Comparison of ENCODE assay signal across 8 mouse cellular contexts in the genomic region with DNA sequence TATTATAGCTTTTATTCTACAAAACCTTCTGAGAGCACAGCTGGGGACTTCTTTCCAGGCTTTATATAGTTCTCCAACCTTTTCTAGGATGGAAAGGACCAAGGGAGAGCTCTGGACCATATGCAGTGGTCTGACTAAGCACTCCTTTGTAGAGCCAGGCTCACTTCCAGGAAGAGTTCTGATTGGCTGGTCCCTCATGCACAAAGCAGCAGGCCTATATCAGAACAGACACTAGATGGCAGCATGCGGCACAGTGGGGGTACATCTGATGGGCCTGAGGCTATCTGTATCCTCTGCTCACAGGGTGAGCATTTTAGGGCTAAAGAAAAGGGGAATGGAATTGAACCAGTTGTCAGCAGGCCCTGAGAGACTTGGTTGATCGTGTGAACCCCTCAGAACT. TPM values are rescaled to one million over a fixed set of nuclear protein-coding genes. Genes with fewer than 3 reads are reported as not detected.
A peak's percentile ranks its signal among the peaks of the same experiment; 100 is the strongest.
DNase-seq lines count a peak whose midpoint lies in the region; ATAC-seq and TF ChIP-seq lines count a peak whose summit lies in the region.

No protein-coding gene starts in this region.

- no peak for TF ChIP-seq POLR2A in heart, adult 2 months (IDR thresholded peaks at IDR 0.05; ENCODE audit: insufficient read depth, low read depth, low read length)
- no peak for TF ChIP-seq POLR2A in limb, embryonic 14.5 days (IDR thresholded peaks at IDR 0.05; ENCODE audit: borderline replicate concordance, extremely low read depth, insufficient read depth, insufficient read length)

- no peaks in the 10 kb centered on the region for H3K27me3 ChIP-seq in heart, adult 2 months (ENCODE audit: control insufficient read depth, insufficient read depth, low read length)
- no peaks in the 10 kb centered on the region for H3K27me3 ChIP-seq in kidney, embryonic 15.5 days
- H3K27me3 ChIP-seq in limb, embryonic 14.5 days (ENCODE audit: control insufficient read depth, insufficient read depth, low read length) = no peaks in the 10 kb centered on the region

- H3K36me3 ChIP-seq in heart, adult 2 months (ENCODE audit: control insufficient read depth, insufficient read depth, low read length) = no peaks in the 10 kb centered on the region
- H3K36me3 ChIP-seq in kidney, embryonic 15.5 days = no peaks in the 10 kb centered on the region
- H3K36me3 ChIP-seq in limb, embryonic 14.5 days (ENCODE audit: control insufficient read depth, insufficient read depth, low read length) = no peaks in the 10 kb centered on the region

- peak; percentile 82 for TF ChIP-seq CTCF in heart, adult 2 months (IDR thresholded peaks at IDR 0.05)

- no peaks in the 10 kb centered on the region for H3K4me1 ChIP-seq in heart, adult 2 months (ENCODE audit: control insufficient read depth, insufficient read depth, low read length)
- H3K4me1 ChIP-seq in kidney, embryonic 15.5 days = no peaks in the 10 kb centered on the region
- peaks cover 9% of the 10 kb centered on the region for H3K4me1 ChIP-seq in limb, embryonic 14.5 days (ENCODE audit: control insufficient read depth, insufficient read depth, low read length)

- intact Hi-C loops in heart, adult 2 months (cut with DNase I) = loop anchor here (5.0 kb wide), 1 partner anchor 53 kb away; no protein-coding TSS in a partner anchor

- no peak for TF ChIP-seq EP300 in heart, adult 2 months (IDR thresholded peaks at IDR 0.05; ENCODE audit: insufficient read depth, low read depth, low read length)

- ATAC-seq in kidney, embryonic 15.5 days (replicated peaks; ENCODE audit: low FRiP score) = 0 out of 2 replicates have a peak, but pooled peaks have one; percentile 58
- 0 out of 2 replicates have a peak, but pooled peaks have one; percentile 62 for ATAC-seq in limb, embryonic 14.5 days (ENCODE audit: low FRiP score, low read depth)

- H3K79me2 ChIP-seq in heart, adult 2 months (replicated peaks; ENCODE audit: control insufficient read depth, insufficient read depth, low read length) = no peaks in the 10 kb centered on the region

- H3K27ac ChIP-seq in heart, adult 2 months = no peak overlapping the region
- no peak overlapping the region for H3K27ac ChIP-seq in kidney, embryonic 15.5 days
- H3K27ac ChIP-seq in limb, embryonic 14.5 days (replicated peaks; ENCODE audit: low read depth, low read length) = no peak overlapping the region

- WGBS in heart, adult 2 months = 22% methylated on average over 2 of the region's 2 CpGs
- WGBS in kidney, embryonic 15.5 days = 29% methylated on average over 2 of the region's 2 CpGs
- 28% methylated on average over 2 of the region's 2 CpGs for WGBS in limb, embryonic 14.5 days

- H3K4me3 ChIP-seq in heart, adult 2 months = no peak overlapping the region
- no peak overlapping the region for H3K4me3 ChIP-seq in kidney, embryonic 15.5 days (replicated peaks)
- no peak overlapping the region for H3K4me3 ChIP-seq in limb, embryonic 14.5 days (replicated peaks; ENCODE audit: low read length)

- H3K9ac ChIP-seq in heart, adult 2 months (ENCODE audit: low read depth, low read length) = no peak overlapping the region
- no peak overlapping the region for H3K9ac ChIP-seq in kidney, embryonic 15.5 days
- H3K9ac ChIP-seq in limb, embryonic 14.5 days (ENCODE audit: low read depth, low read length, severe bottlenecking) = no peak overlapping the region

- H3K9me3 ChIP-seq in kidney, embryonic 15.5 days (replicated peaks) = no peaks in the 10 kb centered on the region
- peaks cover 5% of the 10 kb centered on the region; the same call in 1 of the 2 replicates for H3K9me3 ChIP-seq in limb, embryonic 14.5 days (ENCODE audit: control insufficient read depth, low read length)

- peak; percentile 27 for DNase-seq in 3134 (ENCODE audit: extremely low read depth, insufficient read length, low spot score)
- peak; percentile 73 to 89 for DNase-seq in adrenal gland, adult (ENCODE audit: inconsistent age in 2 of 2, low spot score in 1 of 2)
- DNase-seq in embryo, embryonic 10.5 days (ENCODE audit: low spot score) = peak; percentile 85
- peak; percentile 51 to 62 for DNase-seq in heart, adult 2 months
- DNase-seq in limb, embryonic 14.5 days (ENCODE audit: low spot score) = peak; percentile 67
- peak; percentile 5 to 39 for DNase-seq in natural killer cell, adult 2 months (ENCODE audit: low spot score in 2 of 2)
- peak; percentile 57 for DNase-seq in telencephalon, adult 2 months (ENCODE audit: low read depth, low spot score)

- no peak overlapping the region for H3K4me2 ChIP-seq in kidney, embryonic 15.5 days
- no peak overlapping the region for H3K4me2 ChIP-seq in limb, embryonic 14.5 days (replicated peaks; ENCODE audit: low read depth, low read length, severe bottlenecking)

RNA-seq across cellular contexts. Expression of gene 4930564D02Rik, which starts 47.6 kb away (rescaled TPM):
- total RNA-seq in heart, adult 2 months (2021) = not detected
- not detected in 2 replicates for polyA plus RNA-seq in heart, adult 2 months (2012; rRNA removed)
- not detected in 2 replicates for polyA plus RNA-seq in kidney, embryonic 15.5 days (2015; fragmentation: Nextera tagmentation; extraction: Ambion mirVana)
- polyA plus RNA-seq in limb, embryonic 14.5 days (2012; rRNA removed) = not detected in 2 replicates
- not detected in 2 replicates for polyA plus RNA-seq in limb, embryonic 14.5 days (2014; fragmentation: Nextera tagmentation; extraction: Ambion mirVana)

Comparison
In these comparisons a context has a peak if more than half of its experiments do, and no peak if none do; other contexts are left out.
1. DNase-seq: peak in every context shown above with its lines; median percentile 85 in embryo, embryonic 10.5 days; 81 in adrenal gland, adult; 67 in limb, embryonic 14.5 days; 57 in telencephalon, adult 2 months; 56 in heart, adult 2 months; 27 in 3134; 22 in natural killer cell, adult 2 months.